8 mouse cellular contexts compared by ENCODE assay signal in the genomic region with DNA sequence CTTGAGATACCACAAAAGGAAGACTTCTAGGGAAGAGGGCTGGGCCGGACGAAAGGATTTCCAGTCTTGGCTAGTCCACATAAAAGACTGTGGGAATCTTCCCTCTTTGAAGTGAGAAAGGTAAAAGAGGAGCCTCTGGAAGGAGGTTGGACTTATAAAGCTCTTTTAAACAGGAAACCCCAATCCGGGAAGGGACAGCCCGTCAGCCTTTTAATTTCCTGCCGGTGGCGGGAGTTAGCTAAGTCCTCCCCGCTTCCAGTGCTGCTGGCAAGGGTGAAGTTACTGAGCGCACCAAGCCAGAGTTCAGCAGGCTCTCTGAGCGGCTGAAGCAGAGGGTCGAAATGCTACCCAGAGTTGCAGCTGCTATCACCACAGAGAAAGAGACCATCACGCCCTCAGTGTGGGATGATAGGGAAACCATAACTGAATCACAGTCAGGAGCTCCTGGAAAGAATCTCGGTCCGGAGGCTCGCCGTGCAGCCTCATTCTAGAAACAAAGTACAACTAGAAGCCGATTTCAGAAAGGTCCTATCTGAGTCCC.
DNase-seq lines count a peak whose midpoint lies in the region; ATAC-seq and TF ChIP-seq lines count a peak whose summit lies in the region.

No protein-coding gene starts in this region.

- H3K27ac ChIP-seq in forebrain, embryonic 16.5 days (ENCODE audit: low read length), result no peak overlapping the region
- H3K27ac ChIP-seq in hindbrain, embryonic 11.5 days (ENCODE audit: low read depth, low read length), result peak overlapping the region; percentile 24
- peak overlapping the region; percentile 95 for H3K27ac ChIP-seq in limb, embryonic 14.5 days (replicated peaks; ENCODE audit: low read depth, low read length)
- H3K27ac ChIP-seq in midbrain, embryonic 16.5 days (ENCODE audit: low read length), result no peak overlapping the region

- H3K36me3 ChIP-seq in forebrain, embryonic 16.5 days (ENCODE audit: control insufficient read depth, insufficient read depth), result no peaks in the 10 kb centered on the region
- H3K36me3 ChIP-seq in hindbrain, embryonic 11.5 days (ENCODE audit: control insufficient read depth, insufficient read depth, low read length), result no peaks in the 10 kb centered on the region
- H3K36me3 ChIP-seq in limb, embryonic 14.5 days (ENCODE audit: control insufficient read depth, insufficient read depth, low read length), result no peaks in the 10 kb centered on the region
- H3K36me3 ChIP-seq in midbrain, embryonic 16.5 days (ENCODE audit: control insufficient read depth, insufficient read depth, low read length), result no peaks in the 10 kb centered on the region

- H3K9me3 ChIP-seq in forebrain, embryonic 16.5 days (ENCODE audit: control insufficient read depth, low read length), result no peaks in the 10 kb centered on the region
- H3K9me3 ChIP-seq in hindbrain, embryonic 11.5 days (ENCODE audit: control insufficient read depth, low read length), result no peaks in the 10 kb centered on the region
- H3K9me3 ChIP-seq in limb, embryonic 14.5 days (ENCODE audit: control insufficient read depth, low read length), result no peaks in the 10 kb centered on the region
- H3K9me3 ChIP-seq in midbrain, embryonic 16.5 days (replicated peaks; ENCODE audit: control insufficient read depth, low read length, poor library complexity, severe bottlenecking), result no peaks in the 10 kb centered on the region

- no peaks in the 10 kb centered on the region for H3K27me3 ChIP-seq in forebrain, embryonic 16.5 days (replicated peaks; ENCODE audit: control insufficient read depth, insufficient read depth, low read length)
- H3K27me3 ChIP-seq in hindbrain, embryonic 11.5 days (ENCODE audit: control insufficient read depth, insufficient read depth, low read length), result no peaks in the 10 kb centered on the region
- H3K27me3 ChIP-seq in limb, embryonic 14.5 days (ENCODE audit: control insufficient read depth, insufficient read depth, low read length), result no peaks in the 10 kb centered on the region
- no peaks in the 10 kb centered on the region for H3K27me3 ChIP-seq in midbrain, embryonic 16.5 days (ENCODE audit: control insufficient read depth, insufficient read depth, low read depth, low read length)

- DNase-seq in CD4-positive, CD25-positive, alpha-beta regulatory T cell, adult 2 months (ENCODE audit: low read depth, low spot score), result peak; percentile 13
- DNase-seq in WW6 (ENCODE audit: low read depth, low spot score), result peak; percentile 7
- DNase-seq in hindbrain, embryonic 11.5 days (ENCODE audit: low spot score), result peak; percentile 64
- DNase-seq in limb, embryonic 14.5 days (ENCODE audit: low spot score), result peak; percentile 60
- DNase-seq in left cerebral cortex, adult 9 months (ENCODE audit: low spot score in 2 of 2), result no peak
- DNase-seq in thymus, postnatal 36 days, result no peak

- TF ChIP-seq POLR2A in limb, embryonic 14.5 days (IDR thresholded peaks at IDR 0.05; ENCODE audit: borderline replicate concordance, extremely low read depth, insufficient read depth, insufficient read length), result no peak

- peak; percentile 14 for ATAC-seq in forebrain, embryonic 16.5 days
- ATAC-seq in hindbrain, embryonic 11.5 days (ENCODE audit: low FRiP score), result peak; percentile 51
- ATAC-seq in limb, embryonic 14.5 days (ENCODE audit: low FRiP score, low read depth), result peak; percentile 25; the same call in 1 of the 2 replicates
- ATAC-seq in midbrain, embryonic 16.5 days, result peak; percentile 52

- WGBS in forebrain, embryonic 16.5 days, result 0% methylated on average over 16 of the region's 16 CpGs
- WGBS in hindbrain, embryonic 11.5 days, result 1% methylated on average over 16 of the region's 16 CpGs
- under 1% methylated on average over 16 of the region's 16 CpGs for WGBS in limb, embryonic 14.5 days
- WGBS in midbrain, embryonic 16.5 days, result under 1% methylated on average over 16 of the region's 16 CpGs

- H3K4me2 ChIP-seq in forebrain, embryonic 16.5 days (ENCODE audit: low read length), result peak overlapping the region; percentile 98
- peak overlapping the region; percentile 71 for H3K4me2 ChIP-seq in hindbrain, embryonic 11.5 days (replicated peaks; ENCODE audit: low read depth, low read length)
- H3K4me2 ChIP-seq in limb, embryonic 14.5 days (replicated peaks; ENCODE audit: low read depth, low read length, severe bottlenecking), result peak overlapping the region; percentile 80
- H3K4me2 ChIP-seq in midbrain, embryonic 16.5 days (ENCODE audit: low read length), result peak overlapping the region; percentile 99

- H3K9ac ChIP-seq in forebrain, embryonic 16.5 days (replicated peaks; ENCODE audit: low read depth, low read length), result peak overlapping the region; percentile 69
- H3K9ac ChIP-seq in hindbrain, embryonic 11.5 days (ENCODE audit: low read depth, low read length), result peak overlapping the region; percentile 79
- H3K9ac ChIP-seq in limb, embryonic 14.5 days (ENCODE audit: low read depth, low read length, severe bottlenecking), result peak overlapping the region; percentile 94
- H3K9ac ChIP-seq in midbrain, embryonic 16.5 days (ENCODE audit: low read depth, low read length), result peak overlapping the region; percentile 78

- peak overlapping the region; percentile 64 for H3K4me3 ChIP-seq in forebrain, embryonic 16.5 days (replicated peaks; ENCODE audit: low read length)
- peak overlapping the region; percentile 58 for H3K4me3 ChIP-seq in hindbrain, embryonic 11.5 days (ENCODE audit: low read depth, low read length)
- peak overlapping the region; percentile 80 for H3K4me3 ChIP-seq in limb, embryonic 14.5 days (replicated peaks; ENCODE audit: low read length)
- H3K4me3 ChIP-seq in midbrain, embryonic 16.5 days (ENCODE audit: low read depth, low read length), result peak overlapping the region; percentile 79

- peaks cover 13% of the 10 kb centered on the region for H3K4me1 ChIP-seq in forebrain, embryonic 16.5 days (replicated peaks; ENCODE audit: control insufficient read depth, insufficient read depth, low read length)
- H3K4me1 ChIP-seq in hindbrain, embryonic 11.5 days (replicated peaks; ENCODE audit: control insufficient read depth, insufficient read depth, low read length), result no peaks in the 10 kb centered on the region
- H3K4me1 ChIP-seq in limb, embryonic 14.5 days (ENCODE audit: control insufficient read depth, insufficient read depth, low read length), result peaks cover 36% of the 10 kb centered on the region
- peaks cover 6% of the 10 kb centered on the region; the same call in 1 of the 2 replicates for H3K4me1 ChIP-seq in midbrain, embryonic 16.5 days (ENCODE audit: control insufficient read depth, insufficient read depth, low read length)

Comparison
In these comparisons a context has a peak if more than half of its experiments do, and no peak if none do; other contexts are left out.
1. DNase-seq: peak in CD4-positive, CD25-positive, alpha-beta regulatory T cell, adult 2 months (single experiment), WW6 (single experiment), hindbrain, embryonic 11.5 days (single experiment) and limb, embryonic 14.5 days (single experiment); none in left cerebral cortex, adult 9 months (0 of 2) and thymus, postnatal 36 days (0 of 2).
2. H3K27ac ChIP-seq: peak in hindbrain, embryonic 11.5 days (single experiment) and limb, embryonic 14.5 days (single experiment); none in forebrain, embryonic 16.5 days (single experiment) and midbrain, embryonic 16.5 days (single experiment).
3. Peak in every context shown above with its lines, with median percentiles within 50 percentile points of each other: ATAC-seq, H3K4me2 ChIP-seq, H3K4me3 ChIP-seq and H3K9ac ChIP-seq.